Mouse (Mus musculus): ENCODE data around the gene Mkrn2os.

The Mkrn2os gene

DNA sequence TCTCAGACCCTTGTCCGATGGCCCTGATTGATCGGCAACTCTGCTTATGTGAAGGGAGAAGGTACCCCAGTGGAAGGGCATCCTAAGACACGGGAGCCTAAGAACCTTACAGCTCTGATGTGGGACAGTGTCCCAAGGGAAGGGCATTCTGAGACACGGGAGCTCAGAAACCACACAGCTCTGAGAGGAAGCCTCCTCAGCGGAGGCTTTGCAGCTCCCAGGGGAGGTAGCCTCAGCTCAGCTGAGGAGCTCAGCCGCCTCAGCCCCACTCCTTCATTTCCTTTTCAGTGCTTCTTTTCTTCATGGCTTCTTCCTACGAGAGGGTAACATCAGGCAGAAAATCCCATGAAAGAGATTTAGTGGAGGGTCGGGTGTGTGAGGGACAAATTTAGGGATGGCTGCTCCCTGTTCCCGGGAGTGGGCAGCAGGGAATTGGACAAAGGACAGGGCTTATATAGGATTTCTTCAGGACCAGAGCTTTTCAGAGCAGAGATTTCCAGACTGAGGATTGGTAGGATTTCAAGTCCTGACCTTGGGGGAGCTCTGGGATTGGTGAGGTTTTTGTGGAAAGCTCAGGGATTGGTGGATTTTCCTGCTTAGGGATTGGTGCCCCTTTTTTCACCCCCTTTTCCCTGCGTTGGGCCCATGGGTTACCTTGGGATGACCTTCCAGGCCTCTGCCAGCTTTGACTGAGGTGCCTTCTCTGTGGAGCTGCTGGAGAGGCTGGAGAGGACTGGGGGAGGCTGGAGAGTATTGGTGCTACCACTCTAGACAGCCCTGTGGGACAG lies 9.9 kb downstream of the Mkrn2os start:
- DNase-seq (ENCODE audit: low read depth, low spot score) = no peak

DNA sequence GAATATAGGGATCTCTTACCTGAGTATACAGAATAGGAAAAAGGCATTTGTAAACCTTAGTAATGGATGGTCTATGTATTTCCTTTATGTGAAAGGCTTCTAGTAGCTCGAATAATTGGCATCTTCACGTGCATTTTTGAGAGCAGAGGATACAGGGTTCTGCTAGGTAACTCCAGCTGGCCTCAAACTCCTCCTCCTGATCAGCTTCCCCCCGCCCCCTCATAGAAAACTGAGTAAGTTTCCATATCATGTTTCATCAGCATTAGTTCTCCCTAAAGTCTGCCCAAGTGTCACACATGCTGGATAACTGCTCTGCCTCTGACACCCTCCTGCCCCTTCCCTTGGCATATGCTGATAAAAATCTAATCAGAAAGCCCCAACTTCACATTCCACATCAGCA lies 11.6 kb downstream of the Mkrn2os start:
- no peak for DNase-seq (ENCODE audit: low read depth, low spot score)

DNA sequence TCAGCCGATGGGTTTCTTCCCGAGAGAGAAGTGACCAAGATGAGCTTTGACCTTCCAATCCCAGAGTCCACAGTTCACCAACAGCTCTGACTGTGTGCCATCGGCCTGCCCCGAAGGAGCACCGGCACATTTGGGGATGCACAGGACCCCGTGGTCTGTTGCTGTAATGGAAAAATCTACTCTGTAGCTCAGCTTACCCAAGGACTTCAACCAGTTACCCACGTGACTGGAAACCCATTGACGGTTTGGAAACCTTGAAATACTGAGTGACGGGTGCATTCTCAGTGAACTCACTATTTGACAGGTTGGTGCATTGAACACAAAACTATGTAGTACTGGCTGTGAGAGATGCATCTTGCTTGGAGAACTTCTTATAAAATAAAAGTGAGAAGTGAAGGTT lies 14.4 kb downstream of the Mkrn2os start:
- DNase-seq (ENCODE audit: low read depth, low spot score) = no peak

DNA sequence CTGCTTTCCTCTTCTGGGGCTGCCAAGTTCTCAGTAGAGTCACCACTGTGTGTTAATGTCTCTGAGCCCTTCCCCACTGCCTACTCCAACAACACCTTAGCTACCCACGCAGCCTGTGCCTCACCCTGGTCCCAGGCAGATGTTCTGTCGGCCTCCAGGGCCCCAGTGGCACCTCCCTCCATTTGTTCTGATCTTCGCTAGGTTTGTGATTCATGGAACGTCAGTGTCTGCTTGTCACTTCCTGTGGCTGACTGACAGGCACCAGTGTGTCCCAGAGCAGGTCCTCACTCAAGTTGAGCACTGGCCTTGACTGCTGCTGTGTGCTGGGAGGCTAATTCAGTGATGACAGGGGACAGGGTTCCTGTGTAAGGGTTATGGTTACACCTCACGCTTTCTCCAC lies 15.0 kb downstream of the Mkrn2os start:
- no peak for DNase-seq (ENCODE audit: low read depth, low spot score)

DNA sequence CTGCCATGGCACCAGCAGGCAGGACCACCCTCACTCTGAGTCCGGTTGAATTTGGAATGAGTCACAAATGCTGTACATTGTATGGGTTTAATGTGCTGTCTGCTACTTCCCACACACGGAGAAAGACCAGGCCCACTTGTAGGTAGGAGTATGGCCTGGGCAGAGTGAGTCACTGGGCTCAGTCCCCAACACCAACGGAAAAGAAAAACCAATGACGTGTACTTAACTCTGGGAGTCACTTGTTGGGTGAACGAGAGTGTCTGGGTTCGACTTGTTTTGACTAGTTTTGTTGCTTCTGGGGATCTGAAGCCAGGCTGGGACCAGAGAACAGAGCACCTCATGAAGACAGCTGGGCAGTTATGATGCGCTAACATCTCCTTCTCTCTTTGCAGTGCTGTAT lies 18.2 kb downstream of the Mkrn2os start:
- no peak for DNase-seq (ENCODE audit: low read depth, low spot score)

DNA sequence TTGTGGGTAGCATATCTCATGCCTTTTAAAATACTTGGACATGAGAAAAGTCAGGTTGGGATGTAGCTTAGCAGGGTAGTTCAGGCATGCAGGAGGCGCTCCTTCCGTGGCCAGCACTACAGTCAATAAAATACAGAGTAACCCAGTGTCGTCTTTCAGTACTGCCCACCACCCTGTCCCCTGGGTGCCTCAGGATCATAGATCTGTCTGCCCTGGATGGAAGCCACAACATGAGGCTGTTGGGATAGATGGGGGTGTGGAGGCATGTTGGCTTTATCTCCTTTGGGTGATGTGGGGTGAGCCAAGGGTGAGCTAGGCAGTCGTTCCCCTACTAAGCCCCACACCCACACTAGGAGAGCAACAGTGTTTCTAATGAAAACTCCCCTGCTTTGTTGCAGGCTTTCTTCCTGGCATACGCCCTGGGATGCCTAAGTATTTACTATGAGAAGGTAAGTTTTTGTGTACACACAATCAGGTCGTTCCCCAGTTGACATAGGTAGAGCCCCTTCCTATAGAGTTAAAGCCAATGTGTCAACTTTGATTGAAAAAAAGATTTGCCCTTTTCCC lies 26.8 kb downstream of the Mkrn2os start:
- DNase-seq (ENCODE audit: low read depth, low spot score) = peak; percentile 23

DNA sequence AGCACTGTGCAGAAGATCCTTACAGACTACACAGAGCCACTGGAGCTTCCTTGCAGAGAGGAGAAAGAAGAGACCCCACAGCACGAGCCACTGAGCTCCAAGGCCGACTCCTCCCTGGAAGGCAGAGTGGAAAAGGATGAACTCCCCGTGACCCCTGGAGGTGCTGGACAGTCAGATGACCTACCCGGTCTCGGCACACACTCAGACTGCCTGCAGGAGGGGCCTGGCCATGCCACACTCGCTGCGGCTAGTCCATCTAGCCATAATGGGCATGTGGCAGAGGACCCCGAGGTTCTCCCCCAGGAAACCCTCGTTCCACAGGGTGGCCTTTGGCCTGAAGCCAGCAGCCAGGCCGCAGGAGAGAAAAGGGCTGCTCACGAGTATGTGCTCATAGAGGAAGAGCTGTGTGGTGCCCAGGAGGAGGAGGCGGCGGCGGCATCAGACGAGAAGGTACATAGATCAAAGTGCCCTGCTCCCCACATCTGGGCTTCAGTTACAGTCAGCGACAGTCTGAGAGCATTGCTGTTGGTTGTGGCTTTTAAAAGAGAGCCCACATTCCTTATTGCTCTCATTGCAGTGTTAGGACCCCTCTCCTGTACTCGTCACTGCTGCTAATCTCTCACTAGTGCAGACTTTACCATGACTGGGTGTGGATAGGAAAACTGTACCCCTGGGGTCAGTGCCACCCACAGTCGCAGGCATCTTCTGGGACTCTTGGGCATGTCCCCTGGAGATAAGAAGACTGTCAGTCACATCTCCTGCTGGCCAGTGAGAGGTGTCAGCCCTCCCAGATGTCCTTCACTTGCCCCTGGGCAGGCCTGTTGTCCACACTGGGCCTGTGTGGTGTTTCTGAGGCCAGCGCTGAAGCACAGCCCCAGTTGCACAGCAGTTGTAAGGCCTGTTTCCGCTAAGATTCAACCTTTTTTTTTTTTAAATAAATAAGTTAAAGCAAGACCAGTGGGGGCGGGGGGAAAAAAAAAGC lies 32.4 kb downstream of the Mkrn2os start:
- no peak for DNase-seq (ENCODE audit: low read depth, low spot score)

DNA sequence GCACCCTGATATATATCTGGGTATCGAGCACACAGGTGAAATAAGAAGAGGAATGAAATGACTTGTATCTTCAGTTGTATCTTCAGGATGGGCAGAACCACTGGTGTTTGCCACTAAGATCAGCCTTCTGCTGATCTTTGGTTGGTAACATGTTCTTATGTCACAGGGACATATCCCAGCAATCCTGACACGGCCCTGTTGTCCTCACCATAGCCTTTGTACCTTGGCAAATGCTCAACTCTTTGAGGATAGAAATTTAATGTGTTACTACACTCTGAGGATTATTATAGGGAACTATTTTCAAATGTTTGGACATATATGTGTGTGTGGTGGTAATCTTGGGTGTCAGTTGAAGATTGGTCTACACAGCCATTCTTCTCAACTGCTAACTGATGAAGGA lies 34.2 kb downstream of the Mkrn2os start:
- no peak for DNase-seq (ENCODE audit: low read depth, low spot score)

DNA sequence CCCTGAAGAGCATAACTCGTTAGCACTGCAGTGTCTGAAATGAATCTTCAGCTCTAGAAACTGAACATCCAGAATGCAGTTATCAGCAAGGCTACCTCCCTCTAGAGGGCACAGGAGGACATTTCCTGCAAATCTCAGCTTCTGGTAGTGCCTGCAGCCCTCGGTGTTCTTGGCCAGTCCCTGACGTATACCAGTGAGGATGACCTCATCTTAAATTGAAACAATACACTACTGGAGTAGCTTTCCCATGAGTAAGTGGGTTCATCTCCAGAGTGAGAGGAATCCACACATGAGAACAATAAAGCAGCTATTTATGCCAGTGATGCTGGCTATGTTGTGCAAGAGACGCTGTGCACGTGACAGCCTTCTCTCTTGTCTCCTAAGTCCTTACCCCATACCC lies 36.9 kb downstream of the Mkrn2os start:
- DNase-seq (ENCODE audit: low read depth, low spot score) = no peak

DNA sequence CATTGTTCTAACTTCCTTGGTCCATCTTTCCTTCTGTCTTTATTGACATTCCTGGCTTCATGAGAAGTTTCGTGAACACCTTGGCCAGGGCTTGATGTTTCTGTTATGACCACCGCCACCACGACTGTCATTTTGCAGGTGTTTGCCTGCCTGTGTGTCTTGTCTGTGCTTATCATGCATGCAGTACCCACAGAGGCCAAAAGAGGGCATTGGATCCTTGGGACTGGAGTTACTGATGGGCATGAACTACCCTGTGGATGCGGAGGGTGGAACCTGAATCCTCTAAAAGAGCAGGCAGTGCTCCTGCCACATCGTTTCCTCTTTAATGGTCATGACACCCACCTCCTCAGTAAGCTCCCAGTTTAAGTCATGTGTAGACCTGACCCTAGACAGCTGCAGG lies 46.1 kb downstream of the Mkrn2os start:
- peak; percentile 49 for DNase-seq (ENCODE audit: low read depth, low spot score)

DNA sequence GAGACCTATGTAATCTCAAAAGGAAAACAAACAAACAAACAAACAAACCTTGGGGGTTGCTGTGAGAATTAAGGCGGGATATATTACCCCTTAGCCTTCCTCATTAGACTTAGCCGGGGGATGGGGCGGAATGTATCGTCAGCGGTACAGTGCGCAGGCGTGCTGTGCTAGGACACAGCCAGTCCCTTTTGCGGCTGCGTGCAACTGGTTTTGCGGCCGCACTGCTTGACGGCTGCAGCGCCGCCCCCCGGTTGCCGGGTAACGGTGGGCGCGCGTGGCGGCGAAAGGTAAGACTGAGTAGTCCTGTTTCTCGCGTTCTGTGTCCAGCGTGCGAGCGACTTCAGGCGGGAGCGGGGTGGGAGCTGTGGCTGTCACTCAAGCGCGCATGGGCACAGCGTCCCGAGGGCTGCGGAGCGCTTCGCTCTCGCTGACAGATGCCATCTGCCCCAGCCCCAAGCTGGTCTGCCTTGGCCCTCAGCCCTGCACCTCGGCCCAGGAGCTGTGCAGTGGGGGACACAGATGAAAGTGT lies 47.9 kb downstream of the Mkrn2os start, which contains the start of gene Tsen2:
TSS of gene Tsen2 (plus strand) at position 223 of the 529 bp plus-strand sequence.
- peak; percentile 94 for DNase-seq (ENCODE audit: low read depth, low spot score)

DNA sequence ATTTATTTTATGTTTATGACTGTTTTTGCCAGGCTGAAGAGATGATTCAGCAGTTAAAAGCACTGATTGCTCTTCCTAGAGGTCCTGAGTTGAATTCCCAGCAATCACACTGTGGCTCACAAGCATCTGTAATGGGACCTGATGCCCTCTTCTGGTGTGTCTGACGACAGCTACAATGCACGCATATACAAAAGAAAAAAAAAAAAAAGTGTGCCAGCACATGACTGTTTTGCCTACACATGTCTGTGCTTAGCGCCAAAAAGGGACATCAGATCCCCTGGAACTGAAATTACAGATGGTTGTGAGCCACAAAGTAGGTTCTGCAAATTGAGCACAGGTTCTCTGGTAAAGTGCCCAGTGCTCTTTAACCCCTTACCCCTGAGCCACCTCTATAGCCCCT lies 50.0 kb downstream of the Mkrn2os start:
- no peak for DNase-seq (ENCODE audit: low read depth, low spot score)

DNA sequence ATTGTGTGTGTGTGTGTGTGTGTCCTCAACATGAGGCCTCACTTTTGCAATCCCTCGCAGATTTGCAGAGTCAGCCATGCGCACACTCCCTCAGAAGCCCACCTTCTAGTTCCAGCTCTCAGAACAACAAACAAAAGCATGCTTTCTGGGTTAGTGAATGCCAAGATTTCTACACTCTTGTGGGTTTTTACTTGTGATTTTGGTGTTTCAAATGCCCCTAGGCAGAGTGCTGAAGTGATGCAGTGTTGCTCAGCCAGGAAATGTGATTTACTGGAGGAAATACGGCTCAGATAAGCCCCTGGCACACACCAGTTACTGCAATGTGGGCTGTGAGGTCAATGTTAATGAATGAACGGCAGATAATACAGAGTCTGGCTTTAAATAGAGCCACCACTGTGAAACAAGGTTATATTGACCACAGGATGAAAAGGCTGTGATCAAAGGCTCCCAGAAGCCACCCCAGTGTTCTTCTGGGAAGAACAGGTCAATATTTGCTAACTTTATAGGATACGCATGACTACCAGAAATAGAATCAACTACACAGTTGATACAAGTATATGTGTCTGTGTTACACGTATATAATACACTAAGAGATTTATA lies 50.6 kb downstream of the Mkrn2os start:
- no peak for DNase-seq (ENCODE audit: low read depth, low spot score)

DNA sequence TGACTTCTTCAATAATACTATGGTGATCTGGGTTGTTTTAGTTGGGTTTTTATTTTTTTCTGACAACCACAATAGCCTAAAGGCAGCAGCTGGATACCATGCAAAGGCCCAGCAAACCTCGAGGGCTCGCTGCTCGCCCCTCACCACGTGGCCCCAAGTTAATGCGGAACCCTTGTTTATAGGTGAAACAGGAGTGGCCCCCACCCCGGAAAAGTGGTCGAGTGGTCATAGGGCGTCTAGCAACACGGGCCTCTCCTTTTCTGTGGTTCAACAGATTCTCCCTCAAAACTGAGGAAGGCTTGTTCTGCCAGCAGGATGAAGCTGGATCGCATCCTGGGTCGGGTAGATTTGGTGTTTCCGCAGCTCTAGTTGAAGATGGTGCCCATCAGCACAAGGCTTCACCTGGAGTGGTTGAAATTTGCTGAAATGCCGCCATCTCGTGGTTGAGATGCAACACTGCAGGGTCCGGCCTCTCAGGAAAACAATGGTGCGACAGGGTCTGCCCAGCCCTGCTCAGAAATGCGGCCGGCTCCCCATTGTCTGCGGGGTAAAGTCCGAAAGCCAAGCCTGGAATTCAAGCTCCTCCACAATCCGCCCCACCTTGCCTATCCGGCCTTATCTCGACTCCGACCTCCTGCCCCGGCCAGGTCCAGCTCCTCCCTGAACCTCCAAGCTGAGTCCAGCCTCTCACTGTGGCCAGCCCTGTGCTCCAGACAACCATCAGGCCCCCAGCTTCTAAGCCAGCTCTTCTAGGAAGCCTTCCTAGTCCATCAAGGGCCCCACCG lies 53.5 kb downstream of the Mkrn2os start:
- peak; percentile 51 for DNase-seq (ENCODE audit: low read depth, low spot score)

DNA sequence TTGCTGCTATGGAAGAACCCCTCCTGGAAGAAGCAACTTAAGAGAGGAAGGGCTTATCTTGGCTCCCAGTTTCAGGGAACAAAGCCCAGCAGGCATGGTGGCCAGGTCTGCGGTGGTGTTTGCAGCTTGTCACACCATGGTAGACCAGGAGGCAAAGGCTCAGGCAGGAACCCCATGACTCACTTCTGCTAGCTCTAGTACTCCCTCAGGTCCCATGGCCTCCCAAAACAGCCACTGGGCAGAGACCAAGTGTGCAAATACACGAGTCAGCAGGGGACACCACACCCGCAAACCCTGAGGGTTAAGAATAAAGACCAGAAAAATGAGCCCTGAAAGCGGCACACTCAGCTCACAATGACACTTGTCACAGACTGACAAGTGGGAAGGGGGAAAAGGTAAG lies 56.2 kb downstream of the Mkrn2os start:
- DNase-seq (ENCODE audit: low read depth, low spot score) = no peak

DNA sequence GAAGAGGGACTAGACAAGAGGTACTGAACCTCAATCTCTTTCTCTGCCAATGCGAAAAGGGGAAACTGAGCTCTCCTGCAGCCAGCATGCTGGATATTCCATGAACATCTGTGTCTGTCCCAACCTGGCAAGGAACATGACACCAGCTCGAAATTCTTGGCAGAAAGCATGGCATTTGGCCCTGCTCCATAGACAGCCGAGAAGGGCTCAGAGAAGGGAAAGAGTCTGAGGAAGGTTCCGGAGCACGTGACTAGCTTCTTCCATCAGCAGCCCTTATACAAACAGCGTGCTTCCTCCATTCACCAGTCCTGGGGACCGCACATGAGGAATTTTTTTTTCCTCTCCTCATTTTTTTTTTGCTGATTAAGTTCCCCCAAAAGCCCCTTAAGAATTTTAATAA lies 57.8 kb downstream of the Mkrn2os start:
- DNase-seq (ENCODE audit: low read depth, low spot score) = peak; percentile 43
